Mouse (Mus musculus): ENCODE data around the gene Sgsm1. TPM values are rescaled to one million over a fixed set of nuclear protein-coding genes. Genes with fewer than 3 reads are reported as not detected.

The Sgsm1 gene
- polyA plus RNA-seq, 1 experiment = 1.0 TPM

- Histone ChIP-seq H3K27me3 (ENCODE audit: control insufficient read depth, insufficient read depth, low read length) (no peaks in the 10 kb centered on the region; the same call in 1 of the 2 replicates), H3K4me3 (ENCODE audit: control insufficient read depth, insufficient read depth, low read length) (no peak overlapping the region), H3K4me1 (replicated peaks; ENCODE audit: control insufficient read depth, insufficient read depth, low read length) (no peaks in the 10 kb centered on the region), H3K36me3 (ENCODE audit: control insufficient read depth, insufficient read depth, low read length) (no peaks in the 10 kb centered on the region), H3K27ac (ENCODE audit: control insufficient read depth, insufficient read depth, low read length) (no peak overlapping the region)
- DNase-seq = no peak
- WGBS = 95% methylated on average over 8 of the region's 8 CpGs
- no peak for TF ChIP-seq CTCF (IDR thresholded peaks at IDR 0.05; ENCODE audit: borderline replicate concordance, control insufficient read depth, extremely low read depth, insufficient read depth, low read length, poor library complexity)
- no peak for TF ChIP-seq POLR2A (IDR thresholded peaks at IDR 0.05; ENCODE audit: control insufficient read depth, extremely low read depth, insufficient read depth, low read length, poor library complexity)
Measured at GRCm38 (mm10) chr5:113329463-113329862, 18.9 kb upstream of the Sgsm1 start.

DNA sequence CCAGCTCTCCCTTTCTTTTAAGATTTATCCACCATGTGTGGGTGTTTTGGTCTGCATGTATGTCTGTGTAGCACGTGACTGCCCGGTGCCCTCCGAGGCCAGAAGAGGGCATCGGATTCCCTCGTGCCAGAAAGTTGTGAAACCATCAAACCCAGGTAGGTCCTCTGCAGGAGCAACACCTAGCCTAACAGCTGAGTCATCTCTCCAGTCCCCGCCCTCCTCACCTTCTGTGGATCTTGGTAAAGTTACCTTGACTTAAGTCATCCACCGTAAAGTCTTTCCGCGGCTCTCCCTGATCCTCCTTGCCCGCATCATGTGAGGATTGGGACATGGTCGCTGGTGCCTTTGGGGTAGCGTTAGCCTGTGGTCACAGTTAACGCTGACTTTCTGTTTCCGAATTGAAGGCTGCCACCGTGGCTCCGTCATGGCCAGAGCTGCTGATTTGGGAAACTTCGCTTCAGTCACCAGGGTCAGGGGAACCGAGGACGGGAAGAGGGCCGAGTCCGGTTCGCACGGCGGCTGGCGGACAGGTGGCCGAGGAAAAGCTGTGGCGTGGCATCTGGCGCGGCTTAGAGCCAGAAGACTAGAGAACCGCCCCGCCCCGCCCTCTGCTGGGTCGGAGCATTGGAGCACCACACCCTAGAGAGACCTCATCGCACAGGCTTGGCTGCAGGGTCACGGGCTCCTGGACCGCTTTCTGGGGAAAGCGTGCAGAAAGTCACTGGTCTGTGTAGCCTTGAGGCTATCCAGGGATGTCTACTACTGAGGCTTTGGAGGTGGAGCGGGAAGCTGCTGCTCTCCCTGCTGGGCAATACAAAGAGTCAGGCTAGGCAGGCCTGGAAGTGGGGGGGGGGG, 13.4 kb upstream of the Sgsm1 start:
- no peak for DNase-seq
- H3K4me1 ChIP-seq (replicated peaks; ENCODE audit: control insufficient read depth, insufficient read depth, low read length) = no peaks in the 10 kb centered on the region
- no peak overlapping the region for H3K4me3 ChIP-seq (ENCODE audit: control insufficient read depth, insufficient read depth, low read length)
- H3K27ac ChIP-seq (ENCODE audit: control insufficient read depth, insufficient read depth, low read length) = no peak overlapping the region
- no peaks in the 10 kb centered on the region for H3K36me3 ChIP-seq (ENCODE audit: control insufficient read depth, insufficient read depth, low read length)
- no peaks in the 10 kb centered on the region for H3K27me3 ChIP-seq (ENCODE audit: control insufficient read depth, insufficient read depth, low read length)
- 8% methylated on average over 38 of the region's 38 CpGs for WGBS
- no peak for TF ChIP-seq POLR2A (IDR thresholded peaks at IDR 0.05; ENCODE audit: control insufficient read depth, extremely low read depth, insufficient read depth, low read length, poor library complexity)
- peak; percentile 1; the same call in 1 of the 2 replicates for TF ChIP-seq CTCF (IDR thresholded peaks at IDR 0.05; ENCODE audit: borderline replicate concordance, control insufficient read depth, extremely low read depth, insufficient read depth, low read length, poor library complexity)

DNA sequence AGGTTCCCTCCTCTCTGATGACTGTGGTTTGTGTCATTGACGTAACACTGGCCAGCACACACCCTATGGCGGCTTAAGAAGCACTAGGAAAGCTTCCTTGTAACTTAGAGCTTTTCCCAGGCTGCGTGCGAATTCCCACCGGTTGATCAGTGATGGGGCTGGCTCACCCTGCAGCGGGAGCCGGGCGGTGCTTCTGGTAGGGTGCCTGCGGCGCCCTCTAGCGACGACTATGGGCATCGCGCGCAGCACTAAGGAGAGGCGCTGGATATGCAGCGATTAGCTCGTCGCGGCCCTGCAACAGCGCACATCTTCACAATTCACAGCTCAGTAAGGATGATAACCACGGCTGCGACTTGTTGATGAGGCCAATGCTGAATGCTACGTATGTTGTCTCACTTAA, 3.4 kb upstream of the Sgsm1 start:
- Histone ChIP-seq H3K27ac (ENCODE audit: control insufficient read depth, insufficient read depth, low read length) (no peak overlapping the region), H3K27me3 (ENCODE audit: control insufficient read depth, insufficient read depth, low read length) (no peaks in the 10 kb centered on the region; the same call in 1 of the 2 replicates), H3K36me3 (ENCODE audit: control insufficient read depth, insufficient read depth, low read length) (no peaks in the 10 kb centered on the region), H3K4me3 (ENCODE audit: control insufficient read depth, insufficient read depth, low read length) (no peak overlapping the region), H3K4me1 (replicated peaks; ENCODE audit: control insufficient read depth, insufficient read depth, low read length) (0 out of 2 replicates have a peak, but pooled peaks cover 2% of the 10 kb centered on the region)
- TF ChIP-seq POLR2A (IDR thresholded peaks at IDR 0.05; ENCODE audit: control insufficient read depth, extremely low read depth, insufficient read depth, low read length, poor library complexity) (no peak), CTCF (IDR thresholded peaks at IDR 0.05; ENCODE audit: borderline replicate concordance, control insufficient read depth, extremely low read depth, insufficient read depth, low read length, poor library complexity) (peak; percentile 70; the same call in 1 of the 2 replicates)
- 5% methylated on average over 24 of the region's 24 CpGs for WGBS
- DNase-seq = peak; percentile 24

DNA sequence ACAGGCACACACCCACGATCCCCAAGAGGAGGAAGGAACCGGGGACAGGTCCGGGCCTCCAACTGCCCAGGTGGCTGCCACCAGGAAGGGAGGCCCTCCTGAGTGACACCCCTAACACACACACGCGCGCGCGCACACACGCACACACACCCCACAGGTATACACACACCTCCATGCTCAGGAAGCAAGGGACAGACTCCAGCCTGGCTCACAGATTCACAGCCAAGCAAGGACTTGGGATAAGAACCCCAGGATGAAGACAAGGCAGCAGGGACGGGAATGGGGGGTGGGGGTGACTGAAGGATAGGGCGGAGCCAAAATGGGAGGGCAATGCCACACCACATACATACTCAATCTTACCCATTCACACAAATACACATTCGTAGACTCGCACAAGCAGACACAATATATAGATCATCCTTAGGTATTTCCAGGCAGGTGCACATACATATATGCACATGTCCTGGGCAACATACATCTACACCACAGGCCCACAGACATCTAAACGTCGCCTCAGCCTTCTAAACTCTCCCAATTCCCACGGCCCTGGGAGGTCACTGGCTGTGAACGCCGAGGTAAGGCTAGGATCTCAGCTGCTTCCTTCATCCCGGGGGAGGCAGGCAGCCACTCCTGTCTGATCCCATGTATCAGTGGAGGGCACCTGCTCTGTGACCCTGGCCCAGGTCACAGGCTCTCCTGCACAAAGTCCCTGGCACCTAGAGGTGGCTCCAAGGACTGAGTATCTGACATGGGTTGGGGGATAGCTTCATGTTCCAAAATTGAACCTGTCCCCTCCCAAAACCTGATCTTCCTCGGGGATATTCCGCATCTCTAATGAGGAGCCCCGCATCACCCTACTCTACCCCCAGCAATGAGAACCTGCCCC, 852 bp downstream of the Sgsm1 start:
- 0 out of 2 replicates have a peak, but pooled peaks cover 2% of the 10 kb centered on the region for H3K4me1 ChIP-seq (replicated peaks; ENCODE audit: control insufficient read depth, insufficient read depth, low read length)
- no peaks in the 10 kb centered on the region for H3K36me3 ChIP-seq (ENCODE audit: control insufficient read depth, insufficient read depth, low read length)
- H3K4me3 ChIP-seq (ENCODE audit: control insufficient read depth, insufficient read depth, low read length) = no peak overlapping the region
- 40% methylated on average over 22 of the region's 22 CpGs for WGBS
- H3K27me3 ChIP-seq (ENCODE audit: control insufficient read depth, insufficient read depth, low read length) = no peaks in the 10 kb centered on the region; the same call in 1 of the 2 replicates
- no peak for DNase-seq
- no peak for TF ChIP-seq CTCF (IDR thresholded peaks at IDR 0.05; ENCODE audit: borderline replicate concordance, control insufficient read depth, extremely low read depth, insufficient read depth, low read length, poor library complexity)
- no peak for TF ChIP-seq POLR2A (IDR thresholded peaks at IDR 0.05; ENCODE audit: control insufficient read depth, extremely low read depth, insufficient read depth, low read length, poor library complexity)
- no peak overlapping the region for H3K27ac ChIP-seq (ENCODE audit: control insufficient read depth, insufficient read depth, low read length)

- Histone ChIP-seq H3K36me3 (ENCODE audit: control insufficient read depth, insufficient read depth, low read length) (no peaks in the 10 kb centered on the region), H3K27me3 (ENCODE audit: control insufficient read depth, insufficient read depth, low read length) (no peaks in the 10 kb centered on the region; the same call in 1 of the 2 replicates), H3K4me3 (ENCODE audit: control insufficient read depth, insufficient read depth, low read length) (no peak overlapping the region), H3K4me1 (replicated peaks; ENCODE audit: control insufficient read depth, insufficient read depth, low read length) (0 out of 2 replicates have a peak, but pooled peaks cover 2% of the 10 kb centered on the region), H3K27ac (ENCODE audit: control insufficient read depth, insufficient read depth, low read length) (no peak overlapping the region)
- TF ChIP-seq CTCF (IDR thresholded peaks at IDR 0.05; ENCODE audit: borderline replicate concordance, control insufficient read depth, extremely low read depth, insufficient read depth, low read length, poor library complexity) (no peak), POLR2A (IDR thresholded peaks at IDR 0.05; ENCODE audit: control insufficient read depth, extremely low read depth, insufficient read depth, low read length, poor library complexity) (no peak)
- DNase-seq = no peak
- 52% methylated on average over 25 of the region's 25 CpGs for WGBS
Measured at GRCm38 (mm10) chr5:113306750-113307477, 3.7 kb downstream of the Sgsm1 start.
